Mouse (Mus musculus): ENCODE results near the gene Ttc39b.

- TF ChIP-seq EP300 (IDR thresholded peaks at IDR 0.05; ENCODE audit: low read depth in 1 of 2, low read length in 2 of 2) (no peak), ELF1 (IDR thresholded peaks at IDR 0.05; ENCODE audit: low read depth, low read length) (no peak), MAFK (IDR thresholded peaks at IDR 0.05; ENCODE audit: borderline replicate concordance, low read depth, low read length) (no peak), CTCF (IDR thresholded peaks at IDR 0.05 in 2 of 3, conservative IDR thresholded peaks at IDR 0.05 in 1 of 3; ENCODE audit: control insufficient read depth in 1 of 3, insufficient read depth in 1 of 3, low read depth in 2 of 3, low read length in 3 of 3, poor library complexity in 1 of 3, severe bottlenecking in 1 of 3) (no peak), POLR2A (IDR thresholded peaks at IDR 0.05; ENCODE audit: control insufficient read depth in 1 of 2, insufficient read depth in 1 of 2, low read depth in 1 of 2, low read length in 2 of 2, poor library complexity in 1 of 2) (no peak), HCFC1 (IDR thresholded peaks at IDR 0.05; ENCODE audit: low read depth, low read length) (no peak), CHD1 (IDR thresholded peaks at IDR 0.05; ENCODE audit: low read depth, low read length) (no peak), USF1 (IDR thresholded peaks at IDR 0.05; ENCODE audit: low read depth, low read length) (no peak), MAX (IDR thresholded peaks at IDR 0.05; ENCODE audit: low read length) (no peak), GATA1 (IDR thresholded peaks at IDR 0.05; ENCODE audit: low read depth, low read length) (no peak), CHD2 (IDR thresholded peaks at IDR 0.05; ENCODE audit: low read length) (no peak), POLR2AphosphoS5 (IDR thresholded peaks at IDR 0.05; ENCODE audit: borderline replicate concordance, low read depth, low read length) (no peak)
Measured at GRCm38 (mm10) chr4:83228073-83228472, 96.0 kb downstream of the Ttc39b start.
